Mouse (Mus musculus) liver, postnatal 0 days (tissue): Measurements from ENCODE around the gene Hsd3b7. TPM values are rescaled to one million over a fixed set of nuclear protein-coding genes. Genes with fewer than 3 reads are reported as not detected.

Source experiments
- ATAC-seq: fragments of 200-750 bp; cut with Nextera tagmentation; 2 replicates; pipeline ENCODE4 v1.8.0; 2017; ENCODE audit warnings: mild to moderate bottlenecking, moderate library complexity
- DNase-seq: peaks from one replicate; pipeline ENCODE4 v3.0.0-alpha.2; 2016
- H3K27ac ChIP-seq: fragments of 300-500 bp; sonication (generic); 2 replicates; pipeline ENCODE4 v1.5.1; 2014; ENCODE audit warnings: antibody characterized with exemption, moderate library complexity, mild to moderate bottlenecking, low read depth
- H3K27me3 ChIP-seq: fragments of 300-500 bp; sonication (generic); 2 replicates; pipeline ENCODE4 v1.6.1; 2014; ENCODE audit warnings: low read length, control low read depth, mixed read lengths; ENCODE audit not compliant: insufficient read depth
- H3K36me3 ChIP-seq: fragments of 300-500 bp; sonication (generic); replicated peaks from 2 replicates; pipeline ENCODE4 v1.6.1; 2014; ENCODE audit warnings: mild to moderate bottlenecking, control low read depth, low read length, moderate library complexity, mixed read lengths; ENCODE audit not compliant: insufficient read depth
- H3K4me1 ChIP-seq: fragments of 300-500 bp; sonication (generic); 2 replicates; pipeline ENCODE4 v1.6.1; 2014; ENCODE audit warnings: antibody characterized with exemption, mild to moderate bottlenecking, control low read depth; ENCODE audit not compliant: insufficient read depth
- H3K4me2 ChIP-seq: fragments of 300-500 bp; sonication (generic); 2 replicates; pipeline ENCODE4 v1.6.1; 2014; ENCODE audit warnings: low read depth, mild to moderate bottlenecking, low read length, moderate library complexity, mixed read lengths
- H3K4me3 ChIP-seq: fragments of 300-500 bp; sonication (generic); 2 replicates; pipeline ENCODE4 v1.5.1; 2014; ENCODE audit warnings: low read depth, low read length
- H3K9ac ChIP-seq: fragments of 300-500 bp; sonication (generic); replicated peaks from 2 replicates; pipeline ENCODE4 v1.6.1; 2014; ENCODE audit warnings: mild to moderate bottlenecking, moderate library complexity
- H3K9me3 ChIP-seq: fragments of 300-500 bp; sonication (generic); 2 replicates; pipeline ENCODE4 v1.6.1; 2016; ENCODE audit warnings: mild to moderate bottlenecking, control low read depth, low read length, mixed read lengths
- CTCF ChIP-seq: sonication (generic); IDR thresholded peaks from 2 replicates; pipeline ENCODE4 v1.5.1; 2016; ENCODE audit warnings: antibody characterized with exemption, low read depth
- EP300 ChIP-seq: IDR thresholded peaks from 2 replicates; pipeline ENCODE4 v1.6.1; 2016; ENCODE audit warnings: antibody characterized with exemption, low read depth, mild to moderate bottlenecking
- WGBS: fragments of 180-500 bp; shearing (Covaris S2); extraction: QIAGEN DNeasy Blood & Tissue Kit; methylation state at CpG from one replicate; pipeline ENCODE4 v1.1.7; 2014; ENCODE audit not compliant: insufficient replicate concordance; 5-methylcytosine and 5-hydroxymethylcytosine counted together
- polyA plus RNA-seq: library from polyadenylated mRNA; unstranded; fragments of >200 nt; fragmentation: Nextera tagmentation; extraction: Ambion mirVana; gene quantifications from 2 replicates; pipeline ENCODE4 v1.2.1, GENCODE M21; 2015

Gene Hsd3b7
- polyA plus RNA-seq, 1 experiment from 2014 or later, result 224 TPM

DNA sequence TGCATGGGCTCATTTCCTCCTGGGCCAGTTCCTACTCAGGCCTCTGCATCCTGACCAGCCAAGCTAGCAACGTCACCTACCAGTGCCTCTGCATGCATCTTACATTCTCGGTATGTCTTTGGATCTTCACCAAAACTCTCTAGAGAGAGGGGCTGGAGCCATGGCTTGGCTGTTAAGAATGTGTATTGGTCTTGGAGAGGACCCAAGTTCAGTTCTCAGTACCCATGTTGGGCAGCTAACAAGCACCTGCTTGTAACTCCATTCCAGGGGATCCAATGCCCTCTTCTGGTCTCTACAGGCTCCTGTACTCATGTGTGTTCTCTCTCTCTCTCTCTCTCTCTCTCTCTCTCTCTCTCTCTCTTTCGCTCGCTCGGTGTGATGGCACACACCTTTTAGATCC is 17.4 kb downstream of the Hsd3b7 start:
- TF ChIP-seq EP300, result no peak
- no peak for TF ChIP-seq CTCF
- DNase-seq, result no peak

DNA sequence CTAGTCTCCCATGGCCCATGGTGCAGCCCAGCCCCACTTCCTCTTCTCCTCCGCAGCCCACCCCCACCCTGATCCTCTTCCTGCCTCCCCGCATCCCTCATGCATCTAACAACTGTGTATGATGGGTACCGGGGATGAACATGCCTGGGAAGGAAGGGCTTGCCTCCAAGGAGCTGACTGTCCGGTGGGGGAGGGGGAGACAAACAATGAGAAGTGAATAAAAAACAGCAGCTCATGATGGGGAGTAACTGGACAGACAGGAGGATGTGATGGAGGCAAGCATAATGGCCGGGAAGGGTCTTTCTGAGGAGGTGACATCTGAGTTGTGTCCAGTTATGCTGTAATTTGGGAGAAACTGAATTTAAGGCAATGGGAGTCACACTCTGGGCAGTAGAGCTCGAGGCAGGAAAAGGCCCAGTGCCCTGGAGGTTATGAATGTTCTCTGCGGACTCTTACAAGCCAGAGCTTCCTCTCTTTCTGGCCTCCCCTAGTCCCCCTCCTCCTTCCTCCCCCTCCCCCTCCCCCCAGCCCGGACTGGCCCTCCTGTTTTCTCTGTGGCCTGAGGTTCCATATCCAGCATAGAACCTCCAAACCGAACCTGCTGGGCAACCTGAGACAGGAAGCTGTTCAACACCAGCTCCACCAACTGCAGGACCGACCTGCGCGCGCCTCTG is 20.6 kb downstream of the Hsd3b7 start:
- DNase-seq (no peak), ATAC-seq (no peak)
- H3K4me1 ChIP-seq, result peaks cover 3% of the 10 kb centered on the region; the same call in 1 of the 2 replicates

More for the DNA sequence above, 17.4 kb downstream of the Hsd3b7 start:
- no peak overlapping the region for H3K4me2 ChIP-seq
- no peaks in the 10 kb centered on the region for H3K9me3 ChIP-seq
- H3K4me3 ChIP-seq, result no peak overlapping the region
- no peak for ATAC-seq
- no peaks in the 10 kb centered on the region for H3K27me3 ChIP-seq
- H3K9ac ChIP-seq, result no peak overlapping the region
- 85% methylated on average over 5 of the region's 5 CpGs for WGBS
- no peak overlapping the region for H3K27ac ChIP-seq
- no peaks in the 10 kb centered on the region for H3K36me3 ChIP-seq
- peaks cover 13% of the 10 kb centered on the region for H3K4me1 ChIP-seq

GRCm38 (mm10) chr7:127822494-127822893 is 22.1 kb downstream of the Hsd3b7 start:
- no peaks in the 10 kb centered on the region for H3K9me3 ChIP-seq
- no peak overlapping the region for H3K27ac ChIP-seq
- ATAC-seq (no peak), DNase-seq (no peak)
- no peaks in the 10 kb centered on the region for H3K36me3 ChIP-seq
- TF ChIP-seq CTCF (no peak), EP300 (no peak)
- no peak overlapping the region for H3K4me3 ChIP-seq
- H3K27me3 ChIP-seq, result peaks cover 5% of the 10 kb centered on the region; the same call in 1 of the 2 replicates
- H3K9ac ChIP-seq, result no peak overlapping the region
- no peak overlapping the region for H3K4me2 ChIP-seq
- no peaks in the 10 kb centered on the region for H3K4me1 ChIP-seq
- WGBS, result 69% methylated on average over 3 of the region's 3 CpGs

More for the DNA sequence above, 20.6 kb downstream of the Hsd3b7 start:
- TF ChIP-seq EP300 (no peak), CTCF (no peak)
- Histone ChIP-seq H3K27me3 (peaks cover 5% of the 10 kb centered on the region; the same call in 1 of the 2 replicates), H3K36me3 (no peaks in the 10 kb centered on the region), H3K4me3 (no peak overlapping the region), H3K27ac (no peak overlapping the region), H3K4me2 (no peak overlapping the region), H3K9me3 (no peaks in the 10 kb centered on the region), H3K9ac (no peak overlapping the region)
- 36% methylated on average over 13 of the region's 13 CpGs for WGBS

- Histone ChIP-seq H3K9me3 (no peaks in the 10 kb centered on the region), H3K27me3 (peaks cover 5% of the 10 kb centered on the region; the same call in 1 of the 2 replicates), H3K4me1 (no peaks in the 10 kb centered on the region), H3K36me3 (no peaks in the 10 kb centered on the region), H3K4me2 (peak overlapping the region; percentile 48), H3K9ac (no peak overlapping the region), H3K4me3 (no peak overlapping the region), H3K27ac (no peak overlapping the region)
- ATAC-seq, result no peak
- TF ChIP-seq CTCF (peak; percentile 12; the same call in 1 of the 2 replicates), EP300 (no peak)
- WGBS, result 71% methylated on average over 11 of the region's 11 CpGs
- no peak for DNase-seq
Observed at GRCm38 (mm10) chr7:127823236-127824171, 23.1 kb downstream of the Hsd3b7 start.

DNA sequence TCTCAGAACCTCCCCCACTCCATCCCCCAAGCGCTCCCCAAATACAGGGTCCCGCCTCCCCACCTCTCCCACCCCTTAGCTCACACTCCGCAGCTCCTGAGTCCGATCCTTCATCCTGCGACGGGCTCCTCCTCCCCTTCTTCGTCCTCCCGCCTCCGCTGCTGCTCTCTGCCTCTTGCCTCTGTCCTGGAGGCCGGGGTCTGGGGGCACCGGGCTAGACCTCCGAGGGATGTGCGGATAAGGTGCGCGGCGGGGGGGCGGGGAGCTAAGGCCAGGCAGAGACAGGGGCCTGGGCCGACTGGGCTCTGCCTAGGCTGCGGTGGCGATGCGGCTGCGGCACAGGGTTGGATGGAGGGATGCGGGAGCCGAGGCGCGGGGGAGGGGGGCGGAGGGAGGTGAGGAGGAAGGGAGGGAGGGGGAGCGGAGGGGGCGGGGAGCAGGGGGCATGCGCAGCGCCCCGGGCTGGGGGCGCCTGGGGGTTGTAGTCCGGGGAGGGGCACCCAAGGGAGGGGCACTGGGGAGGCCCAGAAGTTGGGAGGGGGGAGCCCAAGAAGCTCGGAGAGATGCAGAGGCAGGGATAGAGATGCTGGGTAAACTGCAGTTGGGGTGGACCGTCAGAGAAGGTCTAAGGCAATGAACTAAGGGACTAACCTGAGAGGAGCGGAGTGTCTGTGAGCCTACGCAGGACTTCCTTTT is 23.9 kb downstream of the Hsd3b7 start, which contains the start of the genes Stx4a and Stx1b:
Gene Stx4a, plus strand, starts transcription at position 119 of the 696 bp plus-strand sequence.
Gene Stx1b, minus strand, starts transcription at position 374 of the 696 bp plus-strand sequence.
- Histone ChIP-seq H3K4me2 (peak within 1 kb of the TSS; percentile 48), H3K36me3 (no peaks in the 10 kb centered on the region), H3K9ac (no peak within 1 kb of the TSS), H3K4me1 (no peaks in the 10 kb centered on the region), H3K4me3 (peak within 1 kb of the TSS; percentile 20; the same call in 1 of the 2 replicates), H3K27me3 (peaks cover 5% of the 10 kb centered on the region; the same call in 1 of the 2 replicates), H3K27ac (no peak within 1 kb of the TSS), H3K9me3 (no peaks in the 10 kb centered on the region)
- 17% methylated on average over 32 of the region's 38 CpGs for WGBS
- DNase-seq (no peak), ATAC-seq (no peak)
- TF ChIP-seq EP300 (no peak), CTCF (no peak)
